Mouse (Mus musculus) gonadal fat pad, adult 2 months (tissue): ENCODE results near the gene Gif. TPM values are rescaled to one million over a fixed set of nuclear protein-coding genes. Genes with fewer than 3 reads are reported as not detected.

Experiments
- DNase-seq: peaks from one replicate; pipeline ENCODE4 v3.0.0-alpha.2; 2012; ENCODE audit warnings: low read depth
- polyA plus RNA-seq: library from polyadenylated mRNA; depleted of rRNA; stranded (reverse); fragments of >200 nt; gene quantifications from 2 replicates; pipeline ENCODE4 v1.2.3, GENCODE M21; 2012; rRNA removed

The Gif gene
- polyA plus RNA-seq, 1 experiment = not detected

- no peak for DNase-seq
These were observed 47.1 kb downstream of the Gif start for GRCm38 (mm10) chr19:11794447-11794846.

GRCm38 (mm10) chr19:11800531-11801315 lies 53.4 kb downstream of the Gif start:
- no peak for DNase-seq

GRCm38 (mm10) chr19:11804423-11804822 lies 57.1 kb downstream of the Gif start:
- DNase-seq = no peak

- no peak for DNase-seq
These were observed 59.9 kb downstream of the Gif start for GRCm38 (mm10) chr19:11807251-11807650.

GRCm38 (mm10) chr19:11807822-11808221 lies 60.5 kb downstream of the Gif start:
- DNase-seq = no peak

- no peak for DNase-seq
These were observed 61.1 kb downstream of the Gif start for GRCm38 (mm10) chr19:11808452-11808851.

- no peak for DNase-seq
These were observed 62.8 kb downstream of the Gif start for GRCm38 (mm10) chr19:11810003-11810758.

GRCm38 (mm10) chr19:11810856-11811255 lies 63.5 kb downstream of the Gif start:
- DNase-seq = no peak

- DNase-seq = no peak
These were observed 64.5 kb downstream of the Gif start for GRCm38 (mm10) chr19:11811688-11812365.

Other genes starting within 250 kb of the Gif start
- 6.3 and 7.7 TPM in 2 replicates for gene Ms4a6b, start 231.0 kb upstream of the Gif start, polyA plus RNA-seq
- 14.1 and 14.6 TPM in 2 replicates for gene Ms4a4d, start 210.8 kb upstream of the Gif start, polyA plus RNA-seq
- gene Ms4a6d, start 142.7 kb upstream of the Gif start, polyA plus RNA-seq = 3.0 and 6.3 TPM in 2 replicates
- gene Ms4a2, start 123.8 kb upstream of the Gif start, polyA plus RNA-seq = not detected in 2 replicates
- gene Ms4a3, start 106.7 kb upstream of the Gif start, polyA plus RNA-seq = not detected in 2 replicates
- gene Oosp2, start 87.0 kb upstream of the Gif start, polyA plus RNA-seq = not detected in 2 replicates
- gene Oosp1, start 56.4 kb upstream of the Gif start, polyA plus RNA-seq = not detected in 2 replicates
- gene Oosp3, start 50.5 kb upstream of the Gif start, polyA plus RNA-seq = not detected in 2 replicates
- gene Mrpl16, start 22.8 kb downstream of the Gif start, polyA plus RNA-seq = 16.9 and 17.4 TPM in 2 replicates
- 11.5 and 15.0 TPM in 2 replicates for gene Stx3, start 71.8 kb downstream of the Gif start, polyA plus RNA-seq
- not detected in 2 replicates for gene Olfr1417, start 91.7 kb downstream of the Gif start, polyA plus RNA-seq
- gene Olfr1418, start 113.5 kb downstream of the Gif start, polyA plus RNA-seq = not detected in 2 replicates
- gene Olfr1419, start 127.6 kb downstream of the Gif start, polyA plus RNA-seq = not detected in 2 replicates
- gene Olfr1420, start 139.0 kb downstream of the Gif start, polyA plus RNA-seq = not detected in 2 replicates
- gene Patl1, start 164.8 kb downstream of the Gif start, polyA plus RNA-seq = 10.4 and 14.2 TPM in 2 replicates
- 29.8 and 33.9 TPM in 2 replicates for gene Osbp, start 218.4 kb downstream of the Gif start, polyA plus RNA-seq